Mouse (Mus musculus): ENCODE results near the gene Ncapg2. TPM values are rescaled to one million over a fixed set of nuclear protein-coding genes. Genes with fewer than 3 reads are reported as not detected.

Ncapg2 gene
- polyA plus RNA-seq (2012; rRNA removed), result 12.2 TPM in 2 replicates

GRCm38 (mm10) chr12:116405045-116405835, at the start of gene Ncapg2:
Ncapg2 (plus strand) TSS chr12:116405402.

GRCm38 (mm10) chr12:116485591-116486403, 80.6 kb downstream of the Ncapg2 start, which contains the start of gene Ptprn2:
Ptprn2 (plus strand) TSS chr12:116485720.

Other genes starting within 250 kb of the Ncapg2 start
- 2.3 and 2.6 TPM in 2 replicates for gene Wdr60, start 142.4 kb upstream of the Ncapg2 start, polyA plus RNA-seq (2012; rRNA removed)
- gene Gm11027, start 130.0 kb upstream of the Ncapg2 start, polyA plus RNA-seq (2012; rRNA removed), result not detected in 2 replicates
- gene Esyt2, start 124.2 kb upstream of the Ncapg2 start, polyA plus RNA-seq (2012; rRNA removed), result 6.3 and 6.9 TPM in 2 replicates
- 0.01 TPM in 2 replicates for gene Ptprn2, start 80.3 kb downstream of the Ncapg2 start, polyA plus RNA-seq (2012; rRNA removed)